Mouse (Mus musculus): ENCODE measurements around the gene Ift57.

Ift57 gene

GRCm38 (mm10) chr16:49698620-49699525 is at the start of gene Ift57:
TSS of gene Ift57 (plus strand) at chr16:49699233.
- DNase-seq (ENCODE audit: low spot score in 2 of 2) = peak; percentile 90 to 97

GRCm38 (mm10) chr16:49657182-49657581 is 41.9 kb upstream of the Ift57 start:
- no peak for DNase-seq (ENCODE audit: low spot score in 2 of 2)

- DNase-seq (ENCODE audit: low spot score in 2 of 2) = no peak
Observed at GRCm38 (mm10) chr16:49658029-49658428, 41.0 kb upstream of the Ift57 start.

- no peak for DNase-seq (ENCODE audit: low spot score in 2 of 2)
Observed at GRCm38 (mm10) chr16:49659131-49659530, 39.9 kb upstream of the Ift57 start.

GRCm38 (mm10) chr16:49660111-49660510 is 38.9 kb upstream of the Ift57 start:
- DNase-seq (ENCODE audit: low spot score in 2 of 2) = no peak

- no peak for DNase-seq (ENCODE audit: low spot score in 2 of 2)
Observed at GRCm38 (mm10) chr16:49662201-49662600, 36.8 kb upstream of the Ift57 start.

GRCm38 (mm10) chr16:49664677-49665076 is 34.4 kb upstream of the Ift57 start:
- no peak for DNase-seq (ENCODE audit: low spot score in 2 of 2)

GRCm38 (mm10) chr16:49679666-49680065 is 19.4 kb upstream of the Ift57 start:
- DNase-seq (ENCODE audit: low spot score in 2 of 2) = no peak

- no peak for DNase-seq (ENCODE audit: low spot score in 2 of 2)
Observed at GRCm38 (mm10) chr16:49684961-49685360, 14.1 kb upstream of the Ift57 start.

- no peak for DNase-seq (ENCODE audit: low spot score in 2 of 2)
Observed at GRCm38 (mm10) chr16:49699821-49700220, 788 bp downstream of the Ift57 start.

- DNase-seq (ENCODE audit: low spot score in 2 of 2) = no peak
Observed at GRCm38 (mm10) chr16:49708074-49708473, 9.0 kb downstream of the Ift57 start.

- no peak for DNase-seq (ENCODE audit: low spot score in 2 of 2)
Observed at GRCm38 (mm10) chr16:49710188-49710587, 11.2 kb downstream of the Ift57 start.

- DNase-seq (ENCODE audit: low spot score in 2 of 2) = no peak
Observed at GRCm38 (mm10) chr16:49713302-49713701, 14.3 kb downstream of the Ift57 start.

GRCm38 (mm10) chr16:49720671-49721070 is 21.6 kb downstream of the Ift57 start:
- DNase-seq (ENCODE audit: low spot score in 2 of 2) = no peak

GRCm38 (mm10) chr16:49721678-49722077 is 22.6 kb downstream of the Ift57 start:
- no peak for DNase-seq (ENCODE audit: low spot score in 2 of 2)

- no peak for DNase-seq (ENCODE audit: low spot score in 2 of 2)
Observed at GRCm38 (mm10) chr16:49723222-49723621, 24.2 kb downstream of the Ift57 start.

- DNase-seq (ENCODE audit: low spot score in 2 of 2) = no peak
Observed at GRCm38 (mm10) chr16:49724232-49724631, 25.2 kb downstream of the Ift57 start.

GRCm38 (mm10) chr16:49724931-49725330 is 25.9 kb downstream of the Ift57 start:
- DNase-seq (ENCODE audit: low spot score in 2 of 2) = no peak

- DNase-seq (ENCODE audit: low spot score in 2 of 2) = no peak
Observed at GRCm38 (mm10) chr16:49725446-49725845, 26.4 kb downstream of the Ift57 start.

GRCm38 (mm10) chr16:49726216-49726615 is 27.2 kb downstream of the Ift57 start:
- DNase-seq (ENCODE audit: low spot score in 2 of 2) = no peak

- no peak for DNase-seq (ENCODE audit: low spot score in 2 of 2)
Observed at GRCm38 (mm10) chr16:49726761-49727160, 27.7 kb downstream of the Ift57 start.

- DNase-seq (ENCODE audit: low spot score in 2 of 2) = no peak
Observed at GRCm38 (mm10) chr16:49736536-49736935, 37.5 kb downstream of the Ift57 start.

GRCm38 (mm10) chr16:49747360-49747759 is 48.3 kb downstream of the Ift57 start:
- DNase-seq (ENCODE audit: low spot score in 2 of 2) = no peak
